Mouse (Mus musculus): ENCODE data around the gene Chpf. TPM values are rescaled to one million over a fixed set of nuclear protein-coding genes. Genes with fewer than 3 reads are reported as not detected.

Chpf gene
- polyA plus RNA-seq, 1 experiment from 2014 or later: 27.0 TPM

DNA sequence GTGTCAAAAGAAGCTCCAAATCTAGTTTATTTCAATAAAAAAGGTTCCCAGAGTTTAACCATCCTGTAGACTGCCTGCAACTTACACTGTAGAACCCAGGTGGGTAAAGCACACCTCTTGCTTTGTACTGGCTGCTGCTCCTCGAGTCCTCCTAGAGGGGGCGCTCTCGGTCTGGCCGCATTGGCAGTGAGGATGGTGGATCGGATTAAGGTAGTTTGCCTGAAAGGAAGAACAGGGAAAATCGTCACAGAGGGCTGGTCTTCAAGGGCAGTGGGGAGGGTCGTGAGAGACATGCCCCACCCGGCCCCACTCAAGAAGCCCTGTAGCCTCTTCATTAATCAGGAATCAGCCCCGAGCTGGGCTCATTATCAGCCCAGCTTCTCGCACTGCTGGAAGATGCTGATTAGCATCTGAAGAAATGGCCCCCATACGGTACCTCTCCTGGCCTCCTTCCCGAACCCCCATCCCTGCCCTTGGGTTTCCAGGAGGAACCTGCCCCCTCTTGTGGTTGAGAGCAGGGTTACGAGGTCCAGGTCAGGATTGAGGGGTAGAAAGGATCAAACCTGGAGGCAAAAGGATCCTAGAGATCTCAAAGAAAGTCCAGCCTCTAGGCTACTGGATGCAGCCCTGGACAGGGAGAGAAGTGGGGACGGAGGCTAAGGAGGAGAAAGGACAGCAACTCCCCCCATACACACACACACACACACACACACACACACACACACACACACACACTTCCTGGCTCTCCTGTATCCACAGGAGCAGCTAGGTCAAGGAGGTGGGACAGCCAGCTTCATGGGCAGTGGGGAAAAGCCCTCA, 22.2 kb downstream of the Chpf start:
- no peaks in the 10 kb centered on the region for H3K36me3 ChIP-seq (ENCODE audit: control insufficient read depth, insufficient read depth, low read length)
- ATAC-seq (ENCODE audit: insufficient number of reproducible peaks, insufficient read depth, low FRiP score, low read depth): no peak

DNA sequence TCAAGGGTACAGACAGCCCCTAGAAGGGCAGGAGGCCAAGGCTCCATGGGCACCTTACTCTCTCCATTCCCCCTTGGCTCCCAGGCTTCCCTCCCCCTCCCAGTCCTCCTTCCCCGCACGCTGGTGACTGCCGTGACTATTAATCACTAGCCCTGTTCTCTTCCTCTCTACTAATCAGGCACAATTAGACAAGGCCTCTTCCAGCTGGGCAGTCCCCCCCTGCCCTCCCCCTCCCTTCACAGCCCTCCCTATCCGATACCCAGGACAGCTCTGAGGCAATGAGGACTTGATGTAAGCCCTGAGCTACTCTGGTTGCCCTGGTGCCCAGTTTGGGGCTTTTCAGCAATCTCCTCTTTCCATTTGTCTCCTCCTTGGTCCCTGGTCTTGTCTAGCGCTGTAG, 23.2 kb downstream of the Chpf start:
- H3K27ac ChIP-seq (replicated peaks in 1 of 2; ENCODE audit: control insufficient read depth in 1 of 2, insufficient read depth in 1 of 2, low read depth in 2 of 2, low read length in 2 of 2): no peak overlapping the region
- 49% methylated on average over 5 of the region's 5 CpGs for WGBS
- H3K4me2 ChIP-seq (ENCODE audit: low read length): no peak overlapping the region
- no peaks in the 10 kb centered on the region for H3K36me3 ChIP-seq (ENCODE audit: control insufficient read depth, insufficient read depth, low read length)
- no peak overlapping the region for H3K4me3 ChIP-seq (ENCODE audit: control insufficient read depth in 1 of 2, insufficient read depth in 1 of 2, low read depth in 1 of 2, low read length in 2 of 2)
- H3K4me1 ChIP-seq (ENCODE audit: control insufficient read depth in 2 of 2, insufficient read depth in 2 of 2, low read length in 2 of 2): peaks cover 11 to 25% of the 10 kb centered on the region in 2 experiments
- H3K9me3 ChIP-seq (ENCODE audit: control insufficient read depth, low read length): no peaks in the 10 kb centered on the region
- H3K27me3 ChIP-seq (ENCODE audit: control insufficient read depth, insufficient read depth, low read length): peaks cover 66% of the 10 kb centered on the region
- ATAC-seq (ENCODE audit: insufficient number of reproducible peaks, insufficient read depth, low FRiP score, low read depth): no peak
- H3K9ac ChIP-seq (ENCODE audit: low read length): no peak overlapping the region

More for the DNA sequence above, 22.2 kb downstream of the Chpf start:
- Histone ChIP-seq H3K4me3 (ENCODE audit: control insufficient read depth in 1 of 2, insufficient read depth in 1 of 2, low read depth in 1 of 2, low read length in 2 of 2) (no peak overlapping the region), H3K4me1 (ENCODE audit: control insufficient read depth in 2 of 2, insufficient read depth in 2 of 2, low read length in 2 of 2) (peaks cover 11 to 22% of the 10 kb centered on the region in 2 experiments), H3K27me3 (ENCODE audit: control insufficient read depth, insufficient read depth, low read length) (peaks cover 56% of the 10 kb centered on the region), H3K9me3 (ENCODE audit: control insufficient read depth, low read length) (no peaks in the 10 kb centered on the region), H3K4me2 (ENCODE audit: low read length) (no peak overlapping the region), H3K27ac (replicated peaks in 1 of 2; ENCODE audit: control insufficient read depth in 1 of 2, insufficient read depth in 1 of 2, low read depth in 2 of 2, low read length in 2 of 2) (no peak overlapping the region), H3K9ac (ENCODE audit: low read length) (no peak overlapping the region)
- 14% methylated on average over 14 of the region's 14 CpGs for WGBS

DNA sequence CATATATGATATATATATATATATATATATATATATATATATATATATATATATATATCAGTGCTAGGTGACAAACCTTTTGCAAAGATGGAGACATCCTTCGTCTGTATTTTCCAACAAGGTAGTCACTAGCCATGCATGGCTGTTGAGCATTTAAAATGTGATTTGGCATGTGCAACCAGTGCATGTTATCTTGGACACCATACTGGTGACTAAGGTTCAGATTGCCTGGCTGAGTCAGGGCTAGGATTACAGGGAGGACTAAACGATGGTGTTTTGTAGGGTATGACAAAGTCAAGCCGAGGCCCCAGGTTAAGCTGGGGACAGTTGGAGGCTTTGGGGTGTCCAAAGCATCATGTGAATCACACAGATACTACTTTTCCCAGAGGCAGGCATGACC, 23.7 kb downstream of the Chpf start:
- ATAC-seq (ENCODE audit: insufficient number of reproducible peaks, insufficient read depth, low FRiP score, low read depth): no peak
- Histone ChIP-seq H3K27me3 (ENCODE audit: control insufficient read depth, insufficient read depth, low read length) (peaks cover 72% of the 10 kb centered on the region), H3K27ac (replicated peaks in 1 of 2; ENCODE audit: control insufficient read depth in 1 of 2, insufficient read depth in 1 of 2, low read depth in 2 of 2, low read length in 2 of 2) (no peak overlapping the region), H3K36me3 (ENCODE audit: control insufficient read depth, insufficient read depth, low read length) (no peaks in the 10 kb centered on the region), H3K4me2 (ENCODE audit: low read length) (no peak overlapping the region), H3K4me1 (ENCODE audit: control insufficient read depth in 2 of 2, insufficient read depth in 2 of 2, low read length in 2 of 2) (peaks cover 11 to 31% of the 10 kb centered on the region in 2 experiments), H3K4me3 (ENCODE audit: control insufficient read depth in 1 of 2, insufficient read depth in 1 of 2, low read depth in 1 of 2, low read length in 2 of 2) (no peak overlapping the region), H3K9ac (ENCODE audit: low read length) (no peak overlapping the region), H3K9me3 (ENCODE audit: control insufficient read depth, low read length) (no peaks in the 10 kb centered on the region)
- WGBS: 75% methylated on average over 3 of the region's 3 CpGs

DNA sequence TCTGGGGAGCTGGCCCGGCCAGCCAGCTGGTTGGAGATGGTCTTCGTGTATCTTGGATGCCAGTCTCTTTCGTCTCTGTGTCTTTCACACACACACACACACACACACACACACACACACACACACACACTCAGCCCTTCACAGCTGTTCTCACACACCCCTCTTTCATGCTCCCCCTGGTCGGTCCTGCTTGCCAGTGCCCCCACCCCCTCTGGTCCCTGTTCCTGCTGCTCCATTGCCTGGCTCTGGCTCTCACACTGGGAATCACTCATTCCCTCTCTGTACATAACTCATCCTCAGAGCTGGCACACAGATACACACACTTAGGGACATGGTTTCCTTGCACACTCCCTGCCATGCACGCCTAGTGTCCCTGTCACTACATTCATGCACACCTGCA, 27.2 kb downstream of the Chpf start:
- H3K9me3 ChIP-seq (ENCODE audit: control insufficient read depth, low read length): no peaks in the 10 kb centered on the region
- 64% methylated on average over 5 of the region's 5 CpGs for WGBS
- peaks cover 13 to 38% of the 10 kb centered on the region in 2 experiments for H3K4me1 ChIP-seq (ENCODE audit: control insufficient read depth in 2 of 2, insufficient read depth in 2 of 2, low read length in 2 of 2)
- H3K27ac ChIP-seq (replicated peaks in 1 of 2; ENCODE audit: control insufficient read depth in 1 of 2, insufficient read depth in 1 of 2, low read depth in 2 of 2, low read length in 2 of 2): no peak overlapping the region
- H3K4me2 ChIP-seq (ENCODE audit: low read length): no peak overlapping the region
- H3K27me3 ChIP-seq (ENCODE audit: control insufficient read depth, insufficient read depth, low read length): peaks cover 95% of the 10 kb centered on the region
- H3K4me3 ChIP-seq (ENCODE audit: control insufficient read depth in 1 of 2, insufficient read depth in 1 of 2, low read depth in 1 of 2, low read length in 2 of 2): no peak overlapping the region
- no peaks in the 10 kb centered on the region for H3K36me3 ChIP-seq (ENCODE audit: control insufficient read depth, insufficient read depth, low read length)
- no peak overlapping the region for H3K9ac ChIP-seq (ENCODE audit: low read length)
- no peak for ATAC-seq (ENCODE audit: insufficient number of reproducible peaks, insufficient read depth, low FRiP score, low read depth)

DNA sequence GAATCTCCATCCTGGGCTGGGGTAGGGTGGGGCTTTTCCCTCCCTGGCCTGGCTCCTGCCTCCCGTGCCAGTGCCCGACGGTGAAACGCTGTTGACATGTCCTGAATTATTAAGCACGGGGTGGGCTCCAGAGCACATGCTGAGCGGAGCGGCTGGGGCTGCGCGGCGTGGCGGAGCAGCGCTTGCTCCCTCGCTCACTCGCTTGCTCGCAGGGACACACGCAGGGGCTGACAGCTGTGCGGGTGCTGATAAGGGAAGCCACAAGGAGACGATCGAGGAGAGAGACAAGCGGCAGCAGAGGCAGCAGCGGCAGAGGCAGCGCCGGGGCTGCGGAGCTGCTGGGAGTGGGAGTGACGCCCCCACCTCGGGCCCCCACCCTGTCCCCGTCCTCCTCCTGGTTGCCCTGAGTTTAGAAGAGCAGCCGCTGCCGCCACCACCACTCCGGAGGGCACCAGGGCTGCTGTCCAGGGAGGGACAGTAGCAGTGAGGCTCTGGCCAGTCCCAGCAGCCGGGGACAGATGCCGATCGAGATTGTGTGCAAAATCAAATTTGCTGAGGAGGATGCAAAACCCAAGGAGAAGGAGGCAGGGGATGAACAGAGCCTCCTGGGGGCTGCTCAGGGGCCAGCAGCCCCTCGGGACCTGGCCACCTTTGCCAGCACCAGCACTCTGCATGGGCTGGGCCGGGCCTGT, 28.6 kb downstream of the Chpf start, which contains the start of gene Asic4:
TSS of gene Asic4 (plus strand) at position 123 of the 692 bp plus-strand sequence.
- H3K36me3 ChIP-seq (ENCODE audit: control insufficient read depth, insufficient read depth, low read length): no peaks in the 10 kb centered on the region
- no peak for ATAC-seq (ENCODE audit: insufficient number of reproducible peaks, insufficient read depth, low FRiP score, low read depth)
- peak within 1 kb of the TSS; percentile 2 to 31; a peak in 2 of 4 replicates for H3K4me3 ChIP-seq (ENCODE audit: control insufficient read depth in 1 of 2, insufficient read depth in 1 of 2, low read depth in 1 of 2, low read length in 2 of 2)
- no peak within 1 kb of the TSS for H3K27ac ChIP-seq (replicated peaks in 1 of 2; ENCODE audit: control insufficient read depth in 1 of 2, insufficient read depth in 1 of 2, low read depth in 2 of 2, low read length in 2 of 2)
- no peaks in the 10 kb centered on the region for H3K9me3 ChIP-seq (ENCODE audit: control insufficient read depth, low read length)
- 1% methylated on average over 35 of the region's 35 CpGs for WGBS
- peaks cover 84% of the 10 kb centered on the region for H3K27me3 ChIP-seq (ENCODE audit: control insufficient read depth, insufficient read depth, low read length)
- peak within 1 kb of the TSS; percentile 44; the same call in 1 of the 2 replicates for H3K9ac ChIP-seq (ENCODE audit: low read length)
- H3K4me2 ChIP-seq (ENCODE audit: low read length): peak within 1 kb of the TSS; percentile 64
- H3K4me1 ChIP-seq (ENCODE audit: control insufficient read depth in 2 of 2, insufficient read depth in 2 of 2, low read length in 2 of 2): peaks cover 23 to 53% of the 10 kb centered on the region in 2 experiments

DNA sequence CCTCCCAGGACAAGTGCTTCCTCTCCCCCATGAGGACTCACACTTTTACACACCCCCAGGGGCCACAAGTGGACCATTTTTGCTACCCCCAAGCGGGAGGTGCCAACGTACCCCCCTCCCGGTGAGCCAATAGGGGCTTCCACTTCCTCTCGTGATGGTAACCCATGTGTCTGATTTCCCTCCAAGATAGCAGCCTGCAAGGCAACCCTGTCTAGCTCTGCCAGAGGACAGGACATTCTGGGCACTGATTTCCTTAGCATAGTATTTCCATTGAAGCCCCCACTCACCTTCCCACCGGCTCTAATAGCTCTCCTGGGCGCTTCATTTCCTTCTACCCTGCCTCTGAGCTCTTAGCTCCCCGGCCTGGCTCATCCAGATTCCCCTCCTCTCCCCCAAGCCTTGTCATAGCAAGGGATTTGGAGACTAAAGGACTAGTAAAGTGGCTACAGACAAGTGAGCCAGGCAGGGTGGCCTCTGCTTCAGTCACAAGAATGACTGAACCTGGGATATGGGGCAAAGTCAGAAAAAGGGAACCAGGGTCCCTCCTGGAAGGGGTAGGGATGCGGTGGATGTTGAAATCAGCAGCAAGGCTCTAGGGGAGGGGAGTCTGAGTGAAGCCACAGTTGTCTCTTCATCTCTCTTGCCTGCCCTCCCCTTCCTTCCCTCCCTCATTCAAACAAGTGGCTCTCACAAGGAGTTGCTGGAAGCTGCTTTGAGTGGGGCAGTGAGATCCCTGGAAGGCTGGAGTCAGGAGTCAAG, 29.6 kb downstream of the Chpf start:
- H3K27me3 ChIP-seq (ENCODE audit: control insufficient read depth, insufficient read depth, low read length): peaks cover 81% of the 10 kb centered on the region
- H3K9ac ChIP-seq (ENCODE audit: low read length): no peak overlapping the region
- H3K27ac ChIP-seq (replicated peaks in 1 of 2; ENCODE audit: control insufficient read depth in 1 of 2, insufficient read depth in 1 of 2, low read depth in 2 of 2, low read length in 2 of 2): no peak overlapping the region
- H3K36me3 ChIP-seq (ENCODE audit: control insufficient read depth, insufficient read depth, low read length): no peaks in the 10 kb centered on the region
- 0 out of 4 replicates have a peak overlapping the region, but pooled peaks of 1 of the 2 experiments have one; percentile 31 for H3K4me3 ChIP-seq (ENCODE audit: control insufficient read depth in 1 of 2, insufficient read depth in 1 of 2, low read depth in 1 of 2, low read length in 2 of 2)
- WGBS: 7% methylated on average over 8 of the region's 8 CpGs
- no peaks in the 10 kb centered on the region for H3K9me3 ChIP-seq (ENCODE audit: control insufficient read depth, low read length)
- no peak for ATAC-seq (ENCODE audit: insufficient number of reproducible peaks, insufficient read depth, low FRiP score, low read depth)
- H3K4me1 ChIP-seq (ENCODE audit: control insufficient read depth in 2 of 2, insufficient read depth in 2 of 2, low read length in 2 of 2): peaks cover 26 to 60% of the 10 kb centered on the region in 2 experiments
- H3K4me2 ChIP-seq (ENCODE audit: low read length): peak overlapping the region; percentile 64

DNA sequence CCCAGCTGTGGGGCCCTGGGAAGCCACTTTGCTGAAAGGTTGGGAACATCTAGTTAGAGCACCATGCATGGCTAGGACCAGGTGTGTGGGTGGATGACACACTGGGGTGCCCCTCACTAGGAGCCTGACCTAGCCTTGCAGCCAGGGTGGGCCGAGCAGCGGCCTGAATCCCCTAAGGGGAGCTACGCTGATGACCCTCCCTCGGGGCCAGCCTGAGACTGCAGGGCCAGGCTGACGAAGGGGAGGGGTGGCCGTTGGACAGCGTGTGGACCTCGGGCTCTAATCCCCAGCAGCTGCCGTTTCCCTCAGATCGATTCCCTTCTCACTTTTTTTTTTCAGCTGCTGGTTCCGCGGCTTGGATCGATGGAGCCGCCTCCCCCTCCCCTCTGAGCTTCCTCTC, 30.2 kb downstream of the Chpf start:
- Histone ChIP-seq H3K27ac (replicated peaks in 1 of 2; ENCODE audit: control insufficient read depth in 1 of 2, insufficient read depth in 1 of 2, low read depth in 2 of 2, low read length in 2 of 2) (no peak overlapping the region), H3K27me3 (ENCODE audit: control insufficient read depth, insufficient read depth, low read length) (peaks cover 80% of the 10 kb centered on the region), H3K4me3 (ENCODE audit: control insufficient read depth in 1 of 2, insufficient read depth in 1 of 2, low read depth in 1 of 2, low read length in 2 of 2) (no peak overlapping the region), H3K9ac (ENCODE audit: low read length) (no peak overlapping the region), H3K36me3 (ENCODE audit: control insufficient read depth, insufficient read depth, low read length) (no peaks in the 10 kb centered on the region), H3K4me2 (ENCODE audit: low read length) (no peak overlapping the region), H3K4me1 (ENCODE audit: control insufficient read depth in 2 of 2, insufficient read depth in 2 of 2, low read length in 2 of 2) (peaks cover 26 to 60% of the 10 kb centered on the region in 2 experiments), H3K9me3 (ENCODE audit: control insufficient read depth, low read length) (no peaks in the 10 kb centered on the region)
- no peak for ATAC-seq (ENCODE audit: insufficient number of reproducible peaks, insufficient read depth, low FRiP score, low read depth)
- WGBS: 5% methylated on average over 14 of the region's 14 CpGs
